8 mouse cellular contexts compared by ENCODE assay signal in genomic region chr1:60096572-60097276, GRCm38 (mm10). TPM values are rescaled to one million over a fixed set of nuclear protein-coding genes. Genes with fewer than 3 reads are reported as not detected.
DNase-seq lines count a peak whose midpoint lies in the region; ATAC-seq lines count a peak whose summit lies in the region.

No protein-coding gene starts in this region.

- no peaks in the 10 kb centered on the region for H3K27me3 ChIP-seq in megakaryocyte, embryonic 14.5 days (replicated peaks)
- H3K27me3 ChIP-seq in forebrain, embryonic 11.5 days (ENCODE audit: control insufficient read depth, insufficient read depth, low read length) = no peaks in the 10 kb centered on the region
- no peaks in the 10 kb centered on the region for H3K27me3 ChIP-seq in limb, embryonic 15.5 days

- DNase-seq in brain, adult 2 months (ENCODE audit: low read depth, low spot score) = peak; percentile 2
- no peak for DNase-seq in forebrain, embryonic 11.5 days (ENCODE audit: low spot score)
- DNase-seq in retina, postnatal 1 day = peak; percentile 9
- no peak for DNase-seq in frontal cortex, adult 2 months (ENCODE audit: extremely low spot score in 1 of 2, low spot score in 1 of 2)
- DNase-seq in spleen, adult 12 weeks (ENCODE audit: low spot score) = no peak

- H3K4me1 ChIP-seq in megakaryocyte, embryonic 14.5 days = peaks cover 22% of the 10 kb centered on the region; the same call in 1 of the 2 replicates
- H3K4me1 ChIP-seq in forebrain, embryonic 11.5 days (replicated peaks; ENCODE audit: control insufficient read depth, insufficient read depth, low read length) = no peaks in the 10 kb centered on the region; the same call in 1 of the 2 replicates
- peaks cover 5% of the 10 kb centered on the region; the same call in 1 of the 2 replicates for H3K4me1 ChIP-seq in limb, embryonic 15.5 days

- WGBS in forebrain, embryonic 11.5 days = 11% methylated on average over 13 of the region's 13 CpGs
- WGBS in limb, embryonic 15.5 days = 7% methylated on average over 13 of the region's 13 CpGs

- ATAC-seq in megakaryocyte, adult 5-6 weeks (ENCODE audit: poor library complexity, severe bottlenecking) = no peak
- ATAC-seq in forebrain, embryonic 11.5 days (replicated peaks; ENCODE audit: low FRiP score) = no peak
- ATAC-seq in limb, embryonic 15.5 days (ENCODE audit: insufficient number of reproducible peaks, low FRiP score, low TSS enrichment, low read depth) = no peak

- H3K36me3 ChIP-seq in megakaryocyte, embryonic 14.5 days (replicated peaks; ENCODE audit: low read length) = peaks cover 31% of the 10 kb centered on the region
- H3K36me3 ChIP-seq in forebrain, embryonic 11.5 days (ENCODE audit: control insufficient read depth, insufficient read depth, low read length) = peaks cover 2% of the 10 kb centered on the region; the same call in 1 of the 2 replicates
- H3K36me3 ChIP-seq in limb, embryonic 15.5 days = peaks cover 20% of the 10 kb centered on the region

- no peaks in the 10 kb centered on the region for H3K9me3 ChIP-seq in megakaryocyte, embryonic 14.5 days
- H3K9me3 ChIP-seq in forebrain, embryonic 11.5 days (ENCODE audit: control insufficient read depth, low read length) = no peaks in the 10 kb centered on the region
- no peaks in the 10 kb centered on the region for H3K9me3 ChIP-seq in limb, embryonic 15.5 days

- peak overlapping the region; percentile 54 for H3K4me2 ChIP-seq in forebrain, embryonic 11.5 days (ENCODE audit: low read depth, low read length, severe bottlenecking)
- H3K4me2 ChIP-seq in limb, embryonic 15.5 days = peak overlapping the region; percentile 63

- H3K9ac ChIP-seq in forebrain, embryonic 11.5 days (ENCODE audit: low read length) = peak overlapping the region; percentile 96; the same call in 1 of the 2 replicates
- peak overlapping the region; percentile 39 for H3K9ac ChIP-seq in limb, embryonic 15.5 days

- no peak overlapping the region for H3K27ac ChIP-seq in forebrain, embryonic 11.5 days (ENCODE audit: low read depth, low read length)
- peak overlapping the region; percentile 99; the same call in 1 of the 2 replicates for H3K27ac ChIP-seq in limb, embryonic 15.5 days

- peak overlapping the region; percentile 96 for H3K4me3 ChIP-seq in megakaryocyte, embryonic 14.5 days (replicated peaks)
- peak overlapping the region; percentile 90 for H3K4me3 ChIP-seq in forebrain, embryonic 11.5 days (ENCODE audit: low read depth, low read length)
- peak overlapping the region; percentile 95 for H3K4me3 ChIP-seq in limb, embryonic 15.5 days

RNA-seq across cellular contexts. Expression of gene Carf, which starts 1.3 kb away (rescaled TPM):
- 0.69 TPM in 1 of 2 replicates, not detected in the other for polyA plus RNA-seq in megakaryocyte, embryonic 14.5 days (2012; ENCODE audit: insufficient read depth, low replicate concordance)
- 6.3 and 13.1 TPM in 2 replicates for total RNA-seq in megakaryocyte, adult 5-6 weeks (2015)
- 4.1 and 4.9 TPM in 2 replicates for total RNA-seq in megakaryocyte, adult 5-6 weeks (2017)
- 6.3 and 6.6 TPM in 2 replicates for polyA plus RNA-seq in forebrain, embryonic 11.5 days (2014; fragmentation: Nextera tagmentation; extraction: Ambion mirVana)
- polyA plus RNA-seq in limb, embryonic 15.5 days (2015; fragmentation: Nextera tagmentation; extraction: Ambion mirVana) = 5.8 and 6.8 TPM in 2 replicates
- polyA plus RNA-seq in frontal cortex, adult 2 months (2012; rRNA removed) = 9.7 and 13.2 TPM in 2 replicates

RNA-seq across cellular contexts. Expression of gene Wdr12, which starts 1.7 kb away (rescaled TPM):
- polyA plus RNA-seq in megakaryocyte, embryonic 14.5 days (2012; ENCODE audit: insufficient read depth, low replicate concordance) = 0.83 TPM in 1 of 2 replicates, not detected in the other
- 11.4 and 11.5 TPM in 2 replicates for total RNA-seq in megakaryocyte, adult 5-6 weeks (2015)
- 14.4 and 19.0 TPM in 2 replicates for total RNA-seq in megakaryocyte, adult 5-6 weeks (2017)
- polyA plus RNA-seq in forebrain, embryonic 11.5 days (2014; fragmentation: Nextera tagmentation; extraction: Ambion mirVana) = 53.9 and 62.4 TPM in 2 replicates
- 38.9 and 40.6 TPM in 2 replicates for polyA plus RNA-seq in limb, embryonic 15.5 days (2015; fragmentation: Nextera tagmentation; extraction: Ambion mirVana)
- 19.0 and 22.3 TPM in 2 replicates for polyA plus RNA-seq in frontal cortex, adult 2 months (2012; rRNA removed)

RNA-seq across cellular contexts. Expression of gene Ica1l, which starts 53.7 kb away (rescaled TPM):
- 0.44 TPM in 1 of 2 replicates, not detected in the other for polyA plus RNA-seq in megakaryocyte, embryonic 14.5 days (2012; ENCODE audit: insufficient read depth, low replicate concordance)
- 0.07 TPM in 1 of 2 replicates, not detected in the other for total RNA-seq in megakaryocyte, adult 5-6 weeks (2015)
- 0.95 and 0.98 TPM in 2 replicates for total RNA-seq in megakaryocyte, adult 5-6 weeks (2017)
- 1.5 and 2.3 TPM in 2 replicates for polyA plus RNA-seq in forebrain, embryonic 11.5 days (2014; fragmentation: Nextera tagmentation; extraction: Ambion mirVana)
- 0.84 and 1.0 TPM in 2 replicates for polyA plus RNA-seq in limb, embryonic 15.5 days (2015; fragmentation: Nextera tagmentation; extraction: Ambion mirVana)
- 26.1 and 29.3 TPM in 2 replicates for polyA plus RNA-seq in frontal cortex, adult 2 months (2012; rRNA removed)

Comparison
In these comparisons a context has a peak if more than half of its experiments do, and no peak if none do; other contexts are left out.
1. DNase-seq: peak in brain, adult 2 months (single experiment) and retina, postnatal 1 day (single experiment); none in forebrain, embryonic 11.5 days (single experiment), frontal cortex, adult 2 months (0 of 2) and spleen, adult 12 weeks (single experiment).
2. RNA of gene Wdr12, which starts 1.7 kb away (polyA plus RNA-seq): 53.9 to 62.4 TPM in forebrain, embryonic 11.5 days, 38.9 to 40.6 TPM in limb, embryonic 15.5 days and 19.0 to 22.3 TPM in frontal cortex, adult 2 months; 0.83 TPM in megakaryocyte, embryonic 14.5 days; every median in the first group is over 10 times any median in the second.
3. Peak in every context shown above with its lines, with median percentiles within 50 percentile points of each other: H3K4me3 ChIP-seq.